Mouse (Mus musculus): Measurements from ENCODE around the gene Gpr82.

GRCm38 (mm10) chrX:13670342-13670741, 9.2 kb downstream of the Gpr82 start:
- no peak for TF ChIP-seq CTCF (IDR thresholded peaks at IDR 0.05; ENCODE audit: insufficient read depth, low read depth, low read length)
- TF ChIP-seq POLR2A (IDR thresholded peaks at IDR 0.05; ENCODE audit: insufficient read depth, low read depth, low read length) = no peak
